Mouse (Mus musculus): Measurements from ENCODE around the gene March4. TPM values are rescaled to one million over a fixed set of nuclear protein-coding genes. Genes with fewer than 3 reads are reported as not detected.

Gene March4
- polyA plus RNA-seq, 1 experiment, result not detected

GRCm38 (mm10) chr1:72390420-72390819 lies 146.3 kb downstream of the March4 start:
- no peak overlapping the region for H3K9ac ChIP-seq (ENCODE audit: low read depth, poor library complexity, severe bottlenecking)
- no peak for TF ChIP-seq CTCF (IDR thresholded peaks at IDR 0.05; ENCODE audit: low read depth, low read length)
- no peak for TF ChIP-seq POLR2A (IDR thresholded peaks at IDR 0.05; ENCODE audit: insufficient read depth, low read length)
- TF ChIP-seq EP300 (IDR thresholded peaks at IDR 0.05; ENCODE audit: insufficient read depth, low read depth, low read length), result no peak
- no peaks in the 10 kb centered on the region for H3K4me1 ChIP-seq (ENCODE audit: control insufficient read depth, insufficient read depth, low read length)
- no peak overlapping the region for H3K27ac ChIP-seq (ENCODE audit: insufficient read depth, low read length)
- peaks cover 21% of the 10 kb centered on the region for H3K36me3 ChIP-seq (ENCODE audit: control insufficient read depth, insufficient read depth, low read length, poor library complexity, severe bottlenecking)
- H3K27me3 ChIP-seq (ENCODE audit: control insufficient read depth, insufficient read depth, low read length, poor library complexity, severe bottlenecking), result no peaks in the 10 kb centered on the region
- H3K4me3 ChIP-seq (ENCODE audit: low read depth, low read length), result no peak overlapping the region
- H3K9me3 ChIP-seq (replicated peaks; ENCODE audit: control insufficient read depth, insufficient read depth, low read length, poor library complexity, severe bottlenecking), result no peaks in the 10 kb centered on the region

GRCm38 (mm10) chr1:72383651-72384050 lies 153.1 kb downstream of the March4 start:
- Histone ChIP-seq H3K9ac (ENCODE audit: low read depth, poor library complexity, severe bottlenecking) (no peak overlapping the region), H3K36me3 (ENCODE audit: control insufficient read depth, insufficient read depth, low read length, poor library complexity, severe bottlenecking) (peaks cover 12% of the 10 kb centered on the region), H3K4me3 (ENCODE audit: low read depth, low read length) (no peak overlapping the region), H3K4me1 (ENCODE audit: control insufficient read depth, insufficient read depth, low read length) (no peaks in the 10 kb centered on the region), H3K27me3 (ENCODE audit: control insufficient read depth, insufficient read depth, low read length, poor library complexity, severe bottlenecking) (no peaks in the 10 kb centered on the region), H3K9me3 (replicated peaks; ENCODE audit: control insufficient read depth, insufficient read depth, low read length, poor library complexity, severe bottlenecking) (no peaks in the 10 kb centered on the region), H3K27ac (ENCODE audit: insufficient read depth, low read length) (no peak overlapping the region)
- TF ChIP-seq EP300 (IDR thresholded peaks at IDR 0.05; ENCODE audit: insufficient read depth, low read depth, low read length), result no peak
- no peak for TF ChIP-seq POLR2A (IDR thresholded peaks at IDR 0.05; ENCODE audit: insufficient read depth, low read length)

GRCm38 (mm10) chr1:72383056-72383455 lies 153.7 kb downstream of the March4 start:
- no peak for TF ChIP-seq CTCF (IDR thresholded peaks at IDR 0.05; ENCODE audit: low read depth, low read length)
- no peak for TF ChIP-seq POLR2A (IDR thresholded peaks at IDR 0.05; ENCODE audit: insufficient read depth, low read length)
- TF ChIP-seq EP300 (IDR thresholded peaks at IDR 0.05; ENCODE audit: insufficient read depth, low read depth, low read length), result no peak
- no peak overlapping the region for H3K4me3 ChIP-seq (ENCODE audit: low read depth, low read length)
- H3K36me3 ChIP-seq (ENCODE audit: control insufficient read depth, insufficient read depth, low read length, poor library complexity, severe bottlenecking), result peaks cover 12% of the 10 kb centered on the region
- no peaks in the 10 kb centered on the region for H3K9me3 ChIP-seq (replicated peaks; ENCODE audit: control insufficient read depth, insufficient read depth, low read length, poor library complexity, severe bottlenecking)
- no peaks in the 10 kb centered on the region for H3K27me3 ChIP-seq (ENCODE audit: control insufficient read depth, insufficient read depth, low read length, poor library complexity, severe bottlenecking)
- no peak overlapping the region for H3K27ac ChIP-seq (ENCODE audit: insufficient read depth, low read length)
- no peak overlapping the region for H3K9ac ChIP-seq (ENCODE audit: low read depth, poor library complexity, severe bottlenecking)
- H3K4me1 ChIP-seq (ENCODE audit: control insufficient read depth, insufficient read depth, low read length), result no peaks in the 10 kb centered on the region

- no peaks in the 10 kb centered on the region for H3K9me3 ChIP-seq (replicated peaks; ENCODE audit: control insufficient read depth, insufficient read depth, low read length, poor library complexity, severe bottlenecking)
- H3K9ac ChIP-seq (ENCODE audit: low read depth, poor library complexity, severe bottlenecking), result no peak overlapping the region
- no peak overlapping the region for H3K27ac ChIP-seq (ENCODE audit: insufficient read depth, low read length)
- peaks cover 2% of the 10 kb centered on the region for H3K4me1 ChIP-seq (ENCODE audit: control insufficient read depth, insufficient read depth, low read length)
- peaks cover 5% of the 10 kb centered on the region; the same call in 1 of the 2 replicates for H3K36me3 ChIP-seq (ENCODE audit: control insufficient read depth, insufficient read depth, low read length, poor library complexity, severe bottlenecking)
- no peaks in the 10 kb centered on the region for H3K27me3 ChIP-seq (ENCODE audit: control insufficient read depth, insufficient read depth, low read length, poor library complexity, severe bottlenecking)
- TF ChIP-seq CTCF (IDR thresholded peaks at IDR 0.05; ENCODE audit: low read depth, low read length) (no peak), POLR2A (IDR thresholded peaks at IDR 0.05; ENCODE audit: insufficient read depth, low read length) (no peak), EP300 (IDR thresholded peaks at IDR 0.05; ENCODE audit: insufficient read depth, low read depth, low read length) (no peak)
- no peak overlapping the region for H3K4me3 ChIP-seq (ENCODE audit: low read depth, low read length)
Observed at GRCm38 (mm10) chr1:72380544-72380943, 156.2 kb downstream of the March4 start.

GRCm38 (mm10) chr1:72379752-72380353 lies 156.9 kb downstream of the March4 start:
- Histone ChIP-seq H3K4me1 (ENCODE audit: control insufficient read depth, insufficient read depth, low read length) (peaks cover 2% of the 10 kb centered on the region), H3K27me3 (ENCODE audit: control insufficient read depth, insufficient read depth, low read length, poor library complexity, severe bottlenecking) (no peaks in the 10 kb centered on the region), H3K4me3 (ENCODE audit: low read depth, low read length) (no peak overlapping the region), H3K36me3 (ENCODE audit: control insufficient read depth, insufficient read depth, low read length, poor library complexity, severe bottlenecking) (peaks cover 5% of the 10 kb centered on the region; the same call in 1 of the 2 replicates), H3K9me3 (replicated peaks; ENCODE audit: control insufficient read depth, insufficient read depth, low read length, poor library complexity, severe bottlenecking) (no peaks in the 10 kb centered on the region), H3K9ac (ENCODE audit: low read depth, poor library complexity, severe bottlenecking) (no peak overlapping the region), H3K27ac (ENCODE audit: insufficient read depth, low read length) (no peak overlapping the region)
- TF ChIP-seq POLR2A (IDR thresholded peaks at IDR 0.05; ENCODE audit: insufficient read depth, low read length), result no peak
- TF ChIP-seq CTCF (IDR thresholded peaks at IDR 0.05; ENCODE audit: low read depth, low read length), result no peak
- TF ChIP-seq EP300 (IDR thresholded peaks at IDR 0.05; ENCODE audit: insufficient read depth, low read depth, low read length), result no peak

GRCm38 (mm10) chr1:72378151-72378550 lies 158.6 kb downstream of the March4 start:
- Histone ChIP-seq H3K27ac (ENCODE audit: insufficient read depth, low read length) (no peak overlapping the region), H3K36me3 (ENCODE audit: control insufficient read depth, insufficient read depth, low read length, poor library complexity, severe bottlenecking) (peaks cover 3% of the 10 kb centered on the region; the same call in 1 of the 2 replicates), H3K4me1 (ENCODE audit: control insufficient read depth, insufficient read depth, low read length) (peaks cover 2% of the 10 kb centered on the region), H3K4me3 (ENCODE audit: low read depth, low read length) (no peak overlapping the region), H3K9me3 (replicated peaks; ENCODE audit: control insufficient read depth, insufficient read depth, low read length, poor library complexity, severe bottlenecking) (no peaks in the 10 kb centered on the region), H3K9ac (ENCODE audit: low read depth, poor library complexity, severe bottlenecking) (no peak overlapping the region), H3K27me3 (ENCODE audit: control insufficient read depth, insufficient read depth, low read length, poor library complexity, severe bottlenecking) (no peaks in the 10 kb centered on the region)
- TF ChIP-seq EP300 (IDR thresholded peaks at IDR 0.05; ENCODE audit: insufficient read depth, low read depth, low read length) (no peak), CTCF (IDR thresholded peaks at IDR 0.05; ENCODE audit: low read depth, low read length) (no peak), POLR2A (IDR thresholded peaks at IDR 0.05; ENCODE audit: insufficient read depth, low read length) (no peak)

Other genes starting within 250 kb of the March4 start
- 83.6 and 87.5 TPM in 2 replicates for gene Xrcc5, start 229.5 kb downstream of the March4 start, polyA plus RNA-seq (2011; ENCODE audit: insufficient read depth, insufficient read length, low read depth, missing spikeins)
- gene Smarcal1, start 46.3 kb upstream of the March4 start, polyA plus RNA-seq (2011; ENCODE audit: insufficient read depth, insufficient read length, low read depth, missing spikeins), result 44.8 and 49.8 TPM in 2 replicates
- gene Ankar, start 163.6 kb upstream of the March4 start, polyA plus RNA-seq (2011; ENCODE audit: insufficient read depth, insufficient read length, low read depth, missing spikeins), result not detected in 2 replicates
- gene Rpl37a, start 174.4 kb upstream of the March4 start, polyA plus RNA-seq (2011; ENCODE audit: insufficient read depth, insufficient read length, low read depth, missing spikeins), result 1,055 and 1,149 TPM in 2 replicates

Data from ES-Bruce4 (cell line).